Mouse (Mus musculus) midbrain, embryonic 12.5 days (tissue): Measurements from ENCODE around the gene Sgms2. TPM values are rescaled to one million over a fixed set of nuclear protein-coding genes. Genes with fewer than 3 reads are reported as not detected.

Experiments
- ATAC-seq: fragments of 200-750 bp; cut with Nextera tagmentation; 2 replicates; pipeline ENCODE4 v1.8.0; 2017; ENCODE audit warnings: low read depth, moderate TSS enrichment, moderate library complexity; ENCODE audit not compliant: low FRiP score
- H3K27ac ChIP-seq: fragments of 300-500 bp; sonication (generic); replicated peaks from 2 replicates; pipeline ENCODE4 v1.5.1; 2016; ENCODE audit warnings: mild to moderate bottlenecking
- H3K27me3 ChIP-seq: fragments of 300-500 bp; sonication (generic); 2 replicates; pipeline ENCODE4 v1.6.1; 2016; ENCODE audit warnings: mild to moderate bottlenecking
- H3K36me3 ChIP-seq: fragments of 300-500 bp; sonication (generic); 2 replicates; pipeline ENCODE4 v1.6.1; 2016
- H3K4me1 ChIP-seq: fragments of 300-500 bp; sonication (generic); 2 replicates; pipeline ENCODE4 v1.6.1; 2016
- H3K4me2 ChIP-seq: fragments of 300-500 bp; sonication (generic); replicated peaks from 2 replicates; pipeline ENCODE4 v1.6.1; 2016; ENCODE audit warnings: mild to moderate bottlenecking, moderate library complexity
- H3K4me3 ChIP-seq: fragments of 300-500 bp; sonication (generic); 2 replicates; pipeline ENCODE4 v1.5.1; 2016; ENCODE audit warnings: mild to moderate bottlenecking
- H3K9ac ChIP-seq: fragments of 300-500 bp; sonication (generic); replicated peaks from 2 replicates; pipeline ENCODE4 v1.6.1; 2016; ENCODE audit warnings: mild to moderate bottlenecking, moderate library complexity
- H3K9me3 ChIP-seq: fragments of 300-500 bp; sonication (generic); 2 replicates; pipeline ENCODE4 v1.6.1; 2016; ENCODE audit warnings: mild to moderate bottlenecking
- WGBS: fragments of 180-500 bp; shearing (Covaris S2); methylation state at CpG from one replicate; pipeline ENCODE4 v1.1.7; 2016; 5-methylcytosine and 5-hydroxymethylcytosine counted together
- polyA plus RNA-seq: library from polyadenylated mRNA; unstranded; fragments of >200 nt; fragmentation: Nextera tagmentation; extraction: Ambion mirVana; gene quantifications from 2 replicates; pipeline ENCODE4 v1.2.1, GENCODE M21; 2016

Sgms2 gene
- polyA plus RNA-seq, 1 experiment from 2014 or later, result 1.4 TPM

GRCm38 (mm10) chr3:131271157-131271556, 220.1 kb downstream of the Sgms2 start:
- H3K9ac ChIP-seq, result peak overlapping the region; percentile 59; the same call in 1 of the 2 replicates
- H3K4me1 ChIP-seq, result peaks cover 23% of the 10 kb centered on the region
- peak overlapping the region; percentile 68 for H3K4me3 ChIP-seq
- H3K9me3 ChIP-seq, result no peaks in the 10 kb centered on the region
- H3K4me2 ChIP-seq, result peak overlapping the region; percentile 80
- 8% methylated on average over 8 of the region's 8 CpGs for WGBS
- no peaks in the 10 kb centered on the region for H3K36me3 ChIP-seq
- H3K27ac ChIP-seq, result no peak overlapping the region
- peaks cover 13% of the 10 kb centered on the region for H3K27me3 ChIP-seq
- peak; percentile 34 for ATAC-seq

- H3K36me3 ChIP-seq, result no peaks in the 10 kb centered on the region
- no peaks in the 10 kb centered on the region for H3K9me3 ChIP-seq
- ATAC-seq, result no peak
- H3K9ac ChIP-seq, result no peak overlapping the region
- no peak overlapping the region for H3K27ac ChIP-seq
- H3K4me2 ChIP-seq, result peak overlapping the region; percentile 80
- WGBS, result 8% methylated on average over 6 of the region's 6 CpGs
- no peak overlapping the region for H3K4me3 ChIP-seq
- H3K27me3 ChIP-seq, result peaks cover 13% of the 10 kb centered on the region
- peaks cover 23% of the 10 kb centered on the region for H3K4me1 ChIP-seq
These were observed 220.8 kb downstream of the Sgms2 start for GRCm38 (mm10) chr3:131270381-131270780.

Other genes with a start within 250 kb of the Sgms2 start
- gene Hadh, start 219.3 kb downstream of the Sgms2 start, polyA plus RNA-seq, result 48.2 and 49.0 TPM in 2 replicates
- 2.6 and 3.1 TPM in 2 replicates for gene Cyp2u1, start 188.2 kb downstream of the Sgms2 start, polyA plus RNA-seq
- 85.2 and 87.1 TPM in 2 replicates for gene Papss1, start 73.4 kb upstream of the Sgms2 start, polyA plus RNA-seq